Mouse (Mus musculus): ENCODE measurements around the gene Prrc2b. TPM values are rescaled to one million over a fixed set of nuclear protein-coding genes. Genes with fewer than 3 reads are reported as not detected.

The Prrc2b gene
- polyA plus RNA-seq, 1 experiment = 5.5 TPM

GRCm38 (mm10) chr2:32150135-32150534, 747 bp upstream of the Prrc2b start:
- no peak overlapping the region for H3K27ac ChIP-seq (ENCODE audit: control insufficient read depth, insufficient read depth, low read depth, low read length)
- H3K4me1 ChIP-seq (ENCODE audit: control insufficient read depth, insufficient read depth, low read length) = peaks cover 3% of the 10 kb centered on the region; the same call in 1 of the 2 replicates
- TF ChIP-seq CTCF (IDR thresholded peaks at IDR 0.05; ENCODE audit: control insufficient read depth, insufficient read depth, insufficient replicate concordance, low read depth, low read length) (no peak), POLR2A (IDR thresholded peaks at IDR 0.05; ENCODE audit: control insufficient read depth, low read depth, low read length) (no peak)
- no peaks in the 10 kb centered on the region for H3K36me3 ChIP-seq (ENCODE audit: control insufficient read depth, insufficient read depth, low read length)
- no peaks in the 10 kb centered on the region for H3K27me3 ChIP-seq (ENCODE audit: control insufficient read depth, insufficient read depth, low read length)
- H3K4me3 ChIP-seq (ENCODE audit: control insufficient read depth, low read depth, low read length) = no peak overlapping the region

DNA sequence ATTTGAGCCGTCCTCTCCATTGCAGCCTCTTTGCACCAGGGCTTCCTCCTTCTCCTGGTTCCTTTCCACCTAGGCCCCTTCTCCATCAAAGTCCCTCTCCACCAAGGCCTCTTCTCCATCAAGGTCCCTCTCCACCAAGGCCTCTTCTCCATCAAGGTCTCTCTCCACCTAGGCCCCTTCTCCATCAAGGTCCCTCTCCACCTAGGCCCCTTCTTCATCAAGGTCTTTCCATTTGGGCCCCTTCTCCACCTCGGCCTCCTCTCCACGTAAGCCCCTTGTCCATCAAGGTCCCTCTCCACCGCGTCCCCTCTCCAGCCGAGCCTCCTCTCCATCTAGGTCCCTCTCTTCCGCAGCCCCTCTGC, 339 bp upstream of the Prrc2b start:
- Histone ChIP-seq H3K27ac (ENCODE audit: control insufficient read depth, insufficient read depth, low read depth, low read length) (peak overlapping the region; percentile 82), H3K27me3 (ENCODE audit: control insufficient read depth, insufficient read depth, low read length) (no peaks in the 10 kb centered on the region), H3K4me3 (ENCODE audit: control insufficient read depth, low read depth, low read length) (peak overlapping the region; percentile 69), H3K36me3 (ENCODE audit: control insufficient read depth, insufficient read depth, low read length) (no peaks in the 10 kb centered on the region), H3K4me1 (ENCODE audit: control insufficient read depth, insufficient read depth, low read length) (peaks cover 3% of the 10 kb centered on the region; the same call in 1 of the 2 replicates)
- no peak for TF ChIP-seq CTCF (IDR thresholded peaks at IDR 0.05; ENCODE audit: control insufficient read depth, insufficient read depth, insufficient replicate concordance, low read depth, low read length)
- no peak for TF ChIP-seq POLR2A (IDR thresholded peaks at IDR 0.05; ENCODE audit: control insufficient read depth, low read depth, low read length)

GRCm38 (mm10) chr2:32151660-32152366, 931 bp downstream of the Prrc2b start:
- Histone ChIP-seq H3K4me3 (ENCODE audit: control insufficient read depth, low read depth, low read length) (peak overlapping the region; percentile 87), H3K27me3 (ENCODE audit: control insufficient read depth, insufficient read depth, low read length) (no peaks in the 10 kb centered on the region), H3K4me1 (ENCODE audit: control insufficient read depth, insufficient read depth, low read length) (peaks cover 3% of the 10 kb centered on the region; the same call in 1 of the 2 replicates), H3K27ac (ENCODE audit: control insufficient read depth, insufficient read depth, low read depth, low read length) (peak overlapping the region; percentile 79), H3K36me3 (ENCODE audit: control insufficient read depth, insufficient read depth, low read length) (no peaks in the 10 kb centered on the region)
- TF ChIP-seq CTCF (IDR thresholded peaks at IDR 0.05; ENCODE audit: control insufficient read depth, insufficient read depth, insufficient replicate concordance, low read depth, low read length) = no peak
- no peak for TF ChIP-seq POLR2A (IDR thresholded peaks at IDR 0.05; ENCODE audit: control insufficient read depth, low read depth, low read length)

GRCm38 (mm10) chr2:32152367-32153034, 1.6 kb downstream of the Prrc2b start:
- H3K36me3 ChIP-seq (ENCODE audit: control insufficient read depth, insufficient read depth, low read length) = no peaks in the 10 kb centered on the region
- peaks cover 3% of the 10 kb centered on the region; the same call in 1 of the 2 replicates for H3K4me1 ChIP-seq (ENCODE audit: control insufficient read depth, insufficient read depth, low read length)
- no peak overlapping the region for H3K27ac ChIP-seq (ENCODE audit: control insufficient read depth, insufficient read depth, low read depth, low read length)
- TF ChIP-seq CTCF (IDR thresholded peaks at IDR 0.05; ENCODE audit: control insufficient read depth, insufficient read depth, insufficient replicate concordance, low read depth, low read length) (no peak), POLR2A (IDR thresholded peaks at IDR 0.05; ENCODE audit: control insufficient read depth, low read depth, low read length) (no peak)
- peak overlapping the region; percentile 87; the same call in 1 of the 2 replicates for H3K4me3 ChIP-seq (ENCODE audit: control insufficient read depth, low read depth, low read length)
- no peaks in the 10 kb centered on the region for H3K27me3 ChIP-seq (ENCODE audit: control insufficient read depth, insufficient read depth, low read length)

DNA sequence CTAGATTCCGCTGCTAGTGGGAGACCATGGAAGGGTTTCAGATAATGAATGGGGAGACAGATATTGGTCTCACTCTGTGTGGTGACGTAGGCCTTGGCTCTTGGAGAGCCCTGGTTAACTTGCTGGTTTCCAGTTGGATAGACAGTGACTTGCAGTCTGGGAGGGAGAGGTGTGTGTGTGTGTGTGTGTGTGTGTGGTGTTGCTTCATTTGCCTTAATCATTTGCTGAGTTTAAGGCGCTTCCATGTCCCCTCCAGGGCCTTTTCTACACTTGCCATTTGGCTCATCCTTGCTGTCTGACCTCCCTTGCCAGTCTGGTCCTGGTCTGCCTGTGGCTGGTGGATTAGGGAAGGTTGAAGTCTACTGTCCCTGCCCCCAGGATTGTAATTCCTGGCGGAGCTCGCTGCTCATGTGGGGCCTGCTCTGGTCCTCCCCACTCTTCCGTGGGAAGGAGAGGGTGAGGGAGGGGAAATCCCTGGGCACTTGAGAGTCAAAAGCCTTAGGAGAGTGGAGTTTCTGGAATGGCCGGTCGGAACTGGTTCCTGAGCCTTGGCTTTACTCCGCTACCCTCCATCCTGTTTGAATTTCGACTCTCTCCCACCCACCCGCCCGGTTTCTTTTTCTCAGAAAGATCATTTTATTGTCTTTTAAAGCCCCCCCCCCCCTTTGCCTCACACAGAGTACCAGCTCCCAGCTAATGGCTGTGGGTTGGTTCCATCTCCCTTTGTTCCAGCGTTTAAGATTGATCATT, 2.3 kb downstream of the Prrc2b start:
- Histone ChIP-seq H3K27ac (ENCODE audit: control insufficient read depth, insufficient read depth, low read depth, low read length) (no peak overlapping the region), H3K36me3 (ENCODE audit: control insufficient read depth, insufficient read depth, low read length) (no peaks in the 10 kb centered on the region), H3K4me1 (ENCODE audit: control insufficient read depth, insufficient read depth, low read length) (peaks cover 3% of the 10 kb centered on the region; the same call in 1 of the 2 replicates), H3K4me3 (ENCODE audit: control insufficient read depth, low read depth, low read length) (no peak overlapping the region), H3K27me3 (ENCODE audit: control insufficient read depth, insufficient read depth, low read length) (no peaks in the 10 kb centered on the region)
- TF ChIP-seq POLR2A (IDR thresholded peaks at IDR 0.05; ENCODE audit: control insufficient read depth, low read depth, low read length) = no peak
- no peak for TF ChIP-seq CTCF (IDR thresholded peaks at IDR 0.05; ENCODE audit: control insufficient read depth, insufficient read depth, insufficient replicate concordance, low read depth, low read length)

DNA sequence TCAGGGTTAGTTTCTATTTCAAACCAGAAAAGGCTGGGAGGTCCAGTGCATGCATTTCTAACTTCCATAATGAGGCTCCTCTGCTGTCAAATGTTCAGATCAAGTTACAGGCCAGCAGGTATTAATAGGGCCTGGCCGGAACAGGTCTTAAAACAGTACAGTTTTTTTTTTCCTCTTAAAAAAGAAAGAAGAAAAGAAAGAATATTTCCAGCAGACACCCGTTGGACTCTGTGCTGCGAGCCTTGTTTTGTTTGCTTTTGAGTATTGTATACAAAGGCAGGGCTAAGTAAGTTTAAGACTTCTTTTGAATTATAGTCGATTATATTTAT, 2.9 kb downstream of the Prrc2b start:
- H3K27ac ChIP-seq (ENCODE audit: control insufficient read depth, insufficient read depth, low read depth, low read length) = no peak overlapping the region
- H3K27me3 ChIP-seq (ENCODE audit: control insufficient read depth, insufficient read depth, low read length) = no peaks in the 10 kb centered on the region
- H3K4me1 ChIP-seq (ENCODE audit: control insufficient read depth, insufficient read depth, low read length) = peaks cover 3% of the 10 kb centered on the region; the same call in 1 of the 2 replicates
- no peaks in the 10 kb centered on the region for H3K36me3 ChIP-seq (ENCODE audit: control insufficient read depth, insufficient read depth, low read length)
- TF ChIP-seq POLR2A (IDR thresholded peaks at IDR 0.05; ENCODE audit: control insufficient read depth, low read depth, low read length) = no peak
- no peak for TF ChIP-seq CTCF (IDR thresholded peaks at IDR 0.05; ENCODE audit: control insufficient read depth, insufficient read depth, insufficient replicate concordance, low read depth, low read length)
- no peak overlapping the region for H3K4me3 ChIP-seq (ENCODE audit: control insufficient read depth, low read depth, low read length)

All from testis, adult 2 months (tissue).